Comparison of ENCODE assay signal across 9 mouse cellular contexts in genomic region chr2:151842648-151843226, GRCm38 (mm10). TPM values are rescaled to one million over a fixed set of nuclear protein-coding genes. Genes with fewer than 3 reads are reported as not detected.
DNase-seq lines count a peak whose midpoint lies in the region; ATAC-seq and TF ChIP-seq lines count a peak whose summit lies in the region.
"Had no signal": no experiment of that assay in that cellular context is flagged by ENCODE, and none has a peak within 500 bp of the region (broad histone marks: within the 10 kb centered on the region; RNA-seq: fewer than 3 reads in every experiment).

TSS of gene Rspo4 (plus strand) at chr2:151842927.

- H3K4me2 ChIP-seq in kidney, embryonic 15.5 days: peak within 1 kb of the TSS; percentile 76
- peak within 1 kb of the TSS; percentile 81 for H3K4me2 ChIP-seq in embryonic facial prominence, embryonic 14.5 days (ENCODE audit: low read depth, low read length)
- peak within 1 kb of the TSS; percentile 80 for H3K4me2 ChIP-seq in limb, embryonic 13.5 days (replicated peaks)

- H3K27me3 ChIP-seq in kidney, embryonic 15.5 days: peaks cover 55% of the 10 kb centered on the region
- H3K27me3 ChIP-seq in kidney, adult 2 months (replicated peaks; ENCODE audit: control insufficient read depth, insufficient read depth, low read length): no peaks in the 10 kb centered on the region; the same call in 1 of the 2 replicates
- H3K27me3 ChIP-seq in embryonic facial prominence, embryonic 14.5 days (replicated peaks; ENCODE audit: control insufficient read depth, insufficient read depth, low read length): peaks cover 29% of the 10 kb centered on the region
- H3K27me3 ChIP-seq in limb, embryonic 13.5 days: peaks cover 46% of the 10 kb centered on the region

- peak within 1 kb of the TSS; percentile 43 for H3K4me3 ChIP-seq in kidney, embryonic 15.5 days (replicated peaks)
- H3K4me3 ChIP-seq in kidney, adult 2 months (ENCODE audit: insufficient read depth, low read depth, low read length): no peak within 1 kb of the TSS
- H3K4me3 ChIP-seq in embryonic facial prominence, embryonic 14.5 days (ENCODE audit: low read depth, low read length): peak within 1 kb of the TSS; percentile 39
- H3K4me3 ChIP-seq in limb, embryonic 13.5 days: peak within 1 kb of the TSS; percentile 51

- H3K4me1 ChIP-seq in kidney, embryonic 15.5 days: peaks cover 10% of the 10 kb centered on the region
- no peaks in the 10 kb centered on the region for H3K4me1 ChIP-seq in kidney, adult 2 months (ENCODE audit: control insufficient read depth, insufficient read depth, low read length)
- H3K4me1 ChIP-seq in embryonic facial prominence, embryonic 14.5 days (ENCODE audit: control insufficient read depth, insufficient read depth, low read length): no peaks in the 10 kb centered on the region
- H3K4me1 ChIP-seq in limb, embryonic 13.5 days: peaks cover 17% of the 10 kb centered on the region

- no peak within 1 kb of the TSS for H3K27ac ChIP-seq in kidney, embryonic 15.5 days
- H3K27ac ChIP-seq in kidney, adult 2 months (ENCODE audit: insufficient read depth, low read depth, low read length): no peak within 1 kb of the TSS
- no peak within 1 kb of the TSS for H3K27ac ChIP-seq in embryonic facial prominence, embryonic 14.5 days (replicated peaks; ENCODE audit: low read depth, low read length)
- no peak within 1 kb of the TSS for H3K27ac ChIP-seq in limb, embryonic 13.5 days

- intact Hi-C loops in gastrocnemius, postnatal 14 days (cut with DNase I; ENCODE audit: low total_unique reads): no loop called here

- H3K9me3 ChIP-seq in kidney, embryonic 15.5 days (replicated peaks): no peaks in the 10 kb centered on the region
- no peaks in the 10 kb centered on the region for H3K9me3 ChIP-seq in embryonic facial prominence, embryonic 14.5 days (ENCODE audit: control insufficient read depth, low read length)
- no peaks in the 10 kb centered on the region for H3K9me3 ChIP-seq in limb, embryonic 13.5 days

- no peaks in the 10 kb centered on the region for H3K36me3 ChIP-seq in kidney, embryonic 15.5 days
- H3K36me3 ChIP-seq in kidney, adult 2 months (ENCODE audit: control insufficient read depth, insufficient read depth, low read length): no peaks in the 10 kb centered on the region
- H3K36me3 ChIP-seq in embryonic facial prominence, embryonic 14.5 days (ENCODE audit: control insufficient read depth, insufficient read depth, low read length): no peaks in the 10 kb centered on the region
- H3K36me3 ChIP-seq in limb, embryonic 13.5 days: no peaks in the 10 kb centered on the region

- no peak for TF ChIP-seq POLR2A in kidney, adult 2 months (IDR thresholded peaks at IDR 0.05; ENCODE audit: low read depth, low read length)

- TF ChIP-seq CTCF in kidney, adult 2 months (conservative IDR thresholded peaks at IDR 0.05; ENCODE audit: insufficient read depth, insufficient read length, low read depth, low read length): no peak

- ATAC-seq in kidney, embryonic 15.5 days (replicated peaks; ENCODE audit: low FRiP score): peak; percentile 57
- ATAC-seq in embryonic facial prominence, embryonic 14.5 days (ENCODE audit: low read depth): peak; percentile 78
- no peak for ATAC-seq in limb, embryonic 13.5 days (ENCODE audit: low FRiP score, low read depth)
- ATAC-seq in megakaryocyte-erythroid progenitor cell, adult 5-6 weeks (replicated peaks; ENCODE audit: low FRiP score, low TSS enrichment, poor library complexity, severe bottlenecking): no peak

- H3K9ac ChIP-seq in kidney, embryonic 15.5 days: no peak within 1 kb of the TSS
- peak within 1 kb of the TSS; percentile 45; the same call in 1 of the 2 replicates for H3K9ac ChIP-seq in embryonic facial prominence, embryonic 14.5 days (ENCODE audit: low read depth, low read length)
- peak within 1 kb of the TSS; percentile 59 for H3K9ac ChIP-seq in limb, embryonic 13.5 days

- no peak for DNase-seq in kidney, adult 2 months
- DNase-seq in embryonic facial prominence, embryonic 14.5 days (ENCODE audit: low spot score): peak; percentile 4
- peak; percentile 41 for DNase-seq in retina, postnatal 1 day
- DNase-seq in urinary bladder, postnatal 14 days (ENCODE audit: low spot score): no peak
- DNase-seq in gastrocnemius, postnatal 14 days: no peak

- 1% methylated on average over 46 of the region's 50 CpGs for WGBS in kidney, embryonic 15.5 days
- WGBS in kidney, adult 2 months: under 1% methylated on average over 50 of the region's 50 CpGs
- WGBS in embryonic facial prominence, embryonic 14.5 days: 5% methylated on average over 11 of the region's 50 CpGs
- 1% methylated on average over 46 of the region's 50 CpGs for WGBS in limb, embryonic 13.5 days

RNA-seq across cellular contexts. Expression of gene Rspo4, which starts in this region (rescaled TPM):
- polyA plus RNA-seq in kidney, embryonic 15.5 days (2015; fragmentation: Nextera tagmentation; extraction: Ambion mirVana): 0.06 TPM in 1 of 2 replicates, not detected in the other
- not detected in 2 replicates for polyA plus RNA-seq in kidney, adult 2 months (2012; rRNA removed)
- polyA plus RNA-seq in embryonic facial prominence, embryonic 14.5 days (2014; fragmentation: Nextera tagmentation; extraction: Ambion mirVana): 0.50 and 0.89 TPM in 2 replicates
- polyA plus RNA-seq in limb, embryonic 13.5 days (2015; fragmentation: Nextera tagmentation; extraction: Ambion mirVana): 0.74 and 1.0 TPM in 2 replicates
- not detected in 2 replicates for total RNA-seq in megakaryocyte-erythroid progenitor cell, adult 5-6 weeks (2014; fragmentation: Nextera tagmentation)
- total RNA-seq in megakaryocyte-erythroid progenitor cell, adult 5-6 weeks (2017): not detected in 2 replicates
- total RNA-seq in gastrocnemius, postnatal 14 days (2021): not detected
- polyA plus RNA-seq: large intestine, adult 2 months had no signal

Comparison
In these comparisons a context has a peak if more than half of its experiments do, and no peak if none do; other contexts are left out.
1. Peak in ATAC-seq, H3K4me3 ChIP-seq and H3K4me2 ChIP-seq in kidney, embryonic 15.5 days; RNA of the gene not detected or under 1 TPM.
2. Peak in DNase-seq, ATAC-seq, H3K4me3 ChIP-seq, H3K9ac ChIP-seq and H3K4me2 ChIP-seq in embryonic facial prominence, embryonic 14.5 days; RNA of the gene not detected or under 1 TPM.